Mouse (Mus musculus) right cerebral cortex, postnatal 36 days (tissue): ENCODE results near the gene Eef2.
"Not testable (repeated sequence)": the region's sequence is repeated elsewhere in the genome, so short reads cannot be mapped to it uniquely, and the experiment has no call there.

Experiments
- DNase-seq, 2 experiments: peaks; one replicate each; pipeline ENCODE4 v3.0.0; 2022; ENCODE audit warnings: low spot score in 2 of 2, mixed read lengths in 1 of 2

The Eef2 gene

GRCm38 (mm10) chr10:81180946-81181345 lies 4.5 kb downstream of the Eef2 start:
- no peak for DNase-seq

- DNase-seq, result not testable (repeated sequence)
Measured at GRCm38 (mm10) chr10:81181860-81182259, 5.4 kb downstream of the Eef2 start.

GRCm38 (mm10) chr10:81182336-81183333 lies 6.2 kb downstream of the Eef2 start, which contains the start of gene Dapk3:
Gene Dapk3, plus strand, starts transcription at chr10:81183005.
- peak; percentile 97 to 99 for DNase-seq

- DNase-seq, result no peak
Measured at GRCm38 (mm10) chr10:81183805-81184204, 7.4 kb downstream of the Eef2 start, which contains the start of gene 4930442H23Rik. Gene 4930442H23Rik, minus strand, starts transcription at chr10:81183849.

DNA sequence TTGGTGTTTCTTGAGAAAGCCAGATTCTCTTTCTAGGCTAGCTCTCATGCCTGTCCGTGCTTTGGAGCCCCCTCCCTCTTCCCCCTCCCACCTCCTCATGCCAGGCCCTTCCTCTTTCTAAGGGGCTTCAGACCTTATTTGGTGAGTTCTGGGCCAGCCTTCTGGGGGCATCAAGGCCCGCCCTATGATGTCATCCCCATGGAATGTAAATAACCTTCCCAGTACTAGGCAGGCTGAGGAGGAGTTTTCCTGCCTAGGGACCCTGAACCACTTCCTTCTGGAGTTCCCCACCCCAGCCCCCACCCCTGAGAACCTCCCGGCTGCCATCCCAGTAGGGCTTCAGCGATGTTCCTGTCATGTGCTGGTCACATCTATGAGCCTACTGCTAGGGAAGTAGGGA lies 8.3 kb downstream of the Eef2 start:
- no peak for DNase-seq

- no peak for DNase-seq
Measured at GRCm38 (mm10) chr10:81187161-81187560, 10.7 kb downstream of the Eef2 start.

GRCm38 (mm10) chr10:81189821-81190220 lies 13.4 kb downstream of the Eef2 start:
- DNase-seq, result no peak

GRCm38 (mm10) chr10:81190236-81190911 lies 13.9 kb downstream of the Eef2 start:
- no peak for DNase-seq

DNA sequence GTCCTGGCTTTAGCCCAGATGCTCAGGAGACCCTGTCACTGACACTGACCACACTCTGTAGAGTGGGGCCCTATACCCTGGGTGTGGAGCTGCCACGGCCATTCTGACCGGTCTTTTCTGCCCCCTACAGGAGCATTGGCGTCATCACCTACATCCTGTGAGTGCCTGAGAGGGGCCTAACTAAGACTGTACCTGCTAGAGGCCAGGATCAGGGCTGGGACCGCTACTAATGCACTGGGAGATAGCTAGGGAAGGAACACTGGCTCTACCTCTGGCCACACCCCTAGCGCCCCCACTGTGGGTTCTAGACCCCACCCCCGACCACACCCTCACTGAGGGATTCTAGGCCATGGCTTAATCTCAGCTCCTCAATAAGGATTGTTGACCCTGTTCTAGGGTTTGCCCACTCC lies 14.5 kb downstream of the Eef2 start:
- DNase-seq, result no peak

DNA sequence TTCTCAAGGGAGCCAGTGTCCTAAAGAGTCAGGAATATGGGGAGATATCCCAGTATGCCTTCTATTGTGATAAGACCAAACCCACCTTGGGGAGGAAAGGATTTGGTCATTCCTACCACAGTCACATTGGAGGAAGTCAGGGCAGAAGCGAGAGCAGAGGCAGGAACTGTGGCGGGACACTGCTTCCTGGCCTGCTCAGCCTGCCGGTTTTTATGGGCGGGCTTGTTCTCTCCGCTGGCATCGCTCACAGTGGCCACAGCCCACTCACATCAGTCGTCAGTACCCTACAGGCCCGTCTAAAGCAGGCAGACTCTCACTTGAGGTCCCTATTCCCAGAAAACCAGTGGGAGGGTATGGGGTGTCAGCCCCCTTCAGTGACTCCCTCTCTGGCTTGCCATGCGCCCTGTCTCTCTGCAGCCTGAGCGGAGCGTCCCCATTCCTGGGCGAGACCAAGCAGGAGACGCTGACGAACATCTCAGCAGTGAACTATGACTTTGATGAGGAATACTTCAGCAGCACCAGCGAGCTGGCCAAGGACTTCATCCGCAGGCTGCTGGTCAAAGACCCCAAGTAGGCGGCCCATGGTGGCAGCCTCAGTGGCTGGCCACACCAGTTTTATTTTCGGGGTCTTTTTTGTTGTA lies 15.0 kb downstream of the Eef2 start:
- DNase-seq, result peak in 1 of 2 experiments; percentile 10

GRCm38 (mm10) chr10:81192270-81192967 lies 16.0 kb downstream of the Eef2 start:
- DNase-seq, result peak; percentile 86 to 87

DNA sequence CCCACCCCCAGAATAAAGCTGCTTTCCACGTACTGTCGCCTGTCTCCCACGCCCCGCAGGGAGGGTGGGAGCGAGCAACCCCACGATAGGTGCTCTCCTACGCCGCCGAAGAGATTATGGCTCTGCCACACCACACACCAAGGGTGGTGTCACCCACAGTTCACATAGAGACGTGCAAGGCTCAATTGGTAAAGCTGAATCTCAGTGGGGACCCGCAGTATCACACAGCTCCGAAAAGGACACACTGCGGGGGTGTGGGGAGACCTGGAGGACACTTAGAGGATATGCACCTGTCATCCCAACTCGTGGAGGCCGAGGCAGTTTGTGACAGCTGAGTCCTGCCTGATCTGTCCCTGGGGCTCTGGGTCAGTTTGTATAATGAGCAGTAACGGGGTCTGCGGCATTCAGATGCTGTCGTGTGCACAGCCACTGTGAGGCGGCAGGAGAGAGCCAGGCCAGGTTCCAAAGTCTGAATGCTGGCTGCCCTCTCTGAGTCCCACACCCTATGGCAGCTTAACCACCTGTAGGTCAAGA lies 16.6 kb downstream of the Eef2 start:
- DNase-seq, result no peak

DNA sequence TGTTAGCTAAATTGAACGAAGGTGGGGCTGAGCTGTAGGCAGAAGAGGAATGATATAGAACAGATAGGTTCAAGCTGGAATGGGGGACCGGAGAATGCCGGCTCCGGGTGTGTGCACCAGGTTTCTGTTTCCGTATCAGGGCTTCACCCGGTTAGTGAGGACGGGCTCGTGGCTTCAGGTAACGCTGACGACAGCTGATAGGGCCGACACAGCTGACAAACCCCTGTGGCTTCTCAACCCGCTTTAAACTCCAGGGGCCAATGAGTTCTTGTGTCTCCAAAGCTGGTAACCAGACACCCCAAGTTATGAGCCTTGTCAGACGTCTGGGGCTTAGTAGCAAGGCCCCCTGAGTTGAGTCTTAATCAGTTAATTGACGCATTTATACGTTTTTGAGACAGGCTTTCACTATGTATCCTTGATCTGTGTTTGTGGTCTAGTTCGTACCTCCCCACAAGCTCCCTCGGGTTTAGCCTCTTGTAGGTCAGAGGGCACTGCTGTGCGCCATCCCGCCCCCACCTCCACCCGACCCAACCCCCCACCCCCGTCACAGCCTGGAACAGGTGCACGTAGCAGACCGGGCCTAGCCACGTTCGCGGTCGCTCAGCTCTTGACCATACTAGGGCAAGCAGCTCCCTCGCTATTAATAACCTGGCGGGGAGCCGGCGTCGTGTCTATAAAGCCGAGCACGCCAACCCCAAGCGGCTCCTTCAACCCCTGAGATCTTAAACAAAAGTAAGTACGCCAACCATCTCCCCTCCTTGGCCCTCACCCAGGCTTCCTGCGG lies 17.8 kb downstream of the Eef2 start:
- DNase-seq, result no peak

GRCm38 (mm10) chr10:81195300-81195699 lies 18.9 kb downstream of the Eef2 start:
- DNase-seq, result no peak

DNA sequence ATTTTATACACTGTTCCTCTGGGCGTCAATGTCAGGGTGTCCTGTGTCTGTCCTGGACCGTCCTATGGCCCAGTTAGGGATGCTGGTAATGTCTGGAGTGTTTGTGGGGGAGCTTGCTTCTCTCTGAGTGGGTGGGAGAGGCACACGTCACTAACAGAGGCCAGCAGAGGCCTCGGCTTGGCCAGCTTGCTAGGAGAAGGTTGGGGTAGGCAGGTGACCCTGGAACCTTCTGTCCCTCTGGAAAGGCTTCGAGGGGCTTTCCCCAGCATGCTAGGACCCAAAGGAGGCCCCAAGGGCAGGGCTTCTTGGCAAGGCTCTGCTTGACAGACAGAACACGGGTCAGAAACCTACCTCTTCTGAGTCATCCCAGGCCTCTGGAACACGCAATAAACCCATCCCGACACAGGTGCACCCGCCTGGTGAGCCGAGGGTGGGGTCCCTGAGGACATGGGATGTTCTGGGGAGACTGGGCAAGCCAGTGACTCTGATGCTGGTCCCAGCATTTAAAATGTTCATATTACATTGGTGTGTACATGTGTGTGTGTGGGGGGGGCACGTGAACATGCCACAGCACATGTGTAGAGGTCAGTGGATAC lies 20.1 kb downstream of the Eef2 start:
- no peak for DNase-seq

DNA sequence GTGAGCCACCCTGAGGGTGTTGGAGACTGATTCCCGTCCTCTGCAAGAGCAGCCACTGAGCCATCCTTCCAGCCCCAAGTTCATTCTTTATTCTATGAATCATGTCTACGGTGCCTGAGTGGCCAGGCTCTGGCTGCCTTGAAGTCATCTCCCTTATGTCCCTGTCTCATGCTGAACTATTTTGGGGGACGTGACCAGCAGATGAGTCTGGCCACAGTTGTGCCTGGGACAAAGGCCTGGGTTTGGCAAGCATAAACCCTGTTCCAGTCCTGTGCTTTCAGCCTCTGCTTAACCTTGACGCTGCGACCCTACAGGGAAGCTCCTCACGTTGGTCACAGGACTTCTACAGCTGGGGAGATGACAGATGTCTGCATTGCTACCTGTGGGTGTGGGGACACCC lies 20.9 kb downstream of the Eef2 start:
- no peak for DNase-seq

GRCm38 (mm10) chr10:81198230-81198629 lies 21.8 kb downstream of the Eef2 start:
- DNase-seq, result no peak

- DNase-seq, result no peak
Measured at GRCm38 (mm10) chr10:81198990-81199389, 22.6 kb downstream of the Eef2 start.

- no peak for DNase-seq
Measured at GRCm38 (mm10) chr10:81200141-81200540, 23.7 kb downstream of the Eef2 start.
